Mouse (Mus musculus): ENCODE measurements around the gene Rcor2. TPM values are rescaled to one million over a fixed set of nuclear protein-coding genes. Genes with fewer than 3 reads are reported as not detected.

The Rcor2 gene
- polyA plus RNA-seq (2015; fragmentation: Nextera tagmentation; extraction: Ambion mirVana): 14.8 and 15.3 TPM in 2 replicates

- Histone ChIP-seq H3K27me3 (replicated peaks) (no peaks in the 10 kb centered on the region), H3K4me2 (peak within 1 kb of the TSS; percentile 86), H3K36me3 (peaks cover 16% of the 10 kb centered on the region), H3K9ac (replicated peaks) (peak within 1 kb of the TSS; percentile 86), H3K9me3 (replicated peaks) (no peaks in the 10 kb centered on the region), H3K4me3 (replicated peaks) (peak within 1 kb of the TSS; percentile 76), H3K4me1 (peaks cover 73% of the 10 kb centered on the region), H3K27ac (replicated peaks) (peak within 1 kb of the TSS; percentile 91)
- peak; percentile 37 for ATAC-seq (ENCODE audit: low FRiP score)
- whole genome bisulfite sequencing: under 1% methylated on average over 28 of the region's 28 CpGs
Observed at GRCm38 (mm10) chr19:7267091-7267741, at the start of gene Rcor2. Gene Rcor2, plus strand, starts transcription at chr19:7267325.

DNA sequence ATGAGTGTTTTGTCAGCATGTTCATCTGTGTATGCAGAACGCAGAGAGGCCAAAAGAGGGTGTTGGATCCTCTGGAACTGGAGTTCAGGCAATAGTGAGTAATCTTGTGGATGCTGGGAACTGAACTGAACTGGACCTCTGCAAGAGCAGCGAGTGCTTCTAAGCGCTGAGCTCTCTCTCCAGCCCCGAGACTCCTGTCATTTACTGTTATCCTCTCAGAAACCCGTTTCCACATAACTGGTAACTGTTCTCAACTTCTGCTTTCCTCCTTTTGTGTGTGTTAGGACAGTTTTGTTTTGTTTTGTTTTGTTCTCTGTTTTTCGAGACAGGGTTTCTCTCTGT is 49.2 kb upstream of the Rcor2 start:
- WGBS: 14% methylated on average over 6 of the region's 6 CpGs
- H3K9ac ChIP-seq (replicated peaks): no peak overlapping the region
- peaks cover 38% of the 10 kb centered on the region for H3K4me1 ChIP-seq
- H3K4me3 ChIP-seq (replicated peaks): peak overlapping the region; percentile 70
- H3K36me3 ChIP-seq: peaks cover 16% of the 10 kb centered on the region
- peak overlapping the region; percentile 71 for H3K4me2 ChIP-seq
- no peak for ATAC-seq (ENCODE audit: low FRiP score)
- no peaks in the 10 kb centered on the region for H3K27me3 ChIP-seq (replicated peaks)
- no peaks in the 10 kb centered on the region for H3K9me3 ChIP-seq (replicated peaks)
- H3K27ac ChIP-seq (replicated peaks): peak overlapping the region; percentile 41; the same call in 1 of the 2 replicates

GRCm38 (mm10) chr19:7218753-7219152 is 48.4 kb upstream of the Rcor2 start:
- peaks cover 38% of the 10 kb centered on the region for H3K4me1 ChIP-seq
- H3K27ac ChIP-seq (replicated peaks): no peak overlapping the region
- no peaks in the 10 kb centered on the region for H3K9me3 ChIP-seq (replicated peaks)
- H3K27me3 ChIP-seq (replicated peaks): no peaks in the 10 kb centered on the region
- H3K9ac ChIP-seq (replicated peaks): no peak overlapping the region
- no peak for ATAC-seq (ENCODE audit: low FRiP score)
- no peak overlapping the region for H3K4me3 ChIP-seq (replicated peaks)
- 97% methylated on average over 5 of the region's 5 CpGs for WGBS
- no peak overlapping the region for H3K4me2 ChIP-seq
- H3K36me3 ChIP-seq: peaks cover 16% of the 10 kb centered on the region

- H3K36me3 ChIP-seq: peaks cover 17% of the 10 kb centered on the region
- peaks cover 8% of the 10 kb centered on the region for H3K4me1 ChIP-seq
- H3K9ac ChIP-seq (replicated peaks): no peak overlapping the region
- WGBS: 86% methylated on average over 6 of the region's 6 CpGs
- H3K27ac ChIP-seq (replicated peaks): no peak overlapping the region
- H3K27me3 ChIP-seq (replicated peaks): no peaks in the 10 kb centered on the region
- no peak overlapping the region for H3K4me2 ChIP-seq
- ATAC-seq (ENCODE audit: low FRiP score): no peak
- no peaks in the 10 kb centered on the region for H3K9me3 ChIP-seq (replicated peaks)
- H3K4me3 ChIP-seq (replicated peaks): no peak overlapping the region
Observed at GRCm38 (mm10) chr19:7222196-7222595, 44.9 kb upstream of the Rcor2 start.

DNA sequence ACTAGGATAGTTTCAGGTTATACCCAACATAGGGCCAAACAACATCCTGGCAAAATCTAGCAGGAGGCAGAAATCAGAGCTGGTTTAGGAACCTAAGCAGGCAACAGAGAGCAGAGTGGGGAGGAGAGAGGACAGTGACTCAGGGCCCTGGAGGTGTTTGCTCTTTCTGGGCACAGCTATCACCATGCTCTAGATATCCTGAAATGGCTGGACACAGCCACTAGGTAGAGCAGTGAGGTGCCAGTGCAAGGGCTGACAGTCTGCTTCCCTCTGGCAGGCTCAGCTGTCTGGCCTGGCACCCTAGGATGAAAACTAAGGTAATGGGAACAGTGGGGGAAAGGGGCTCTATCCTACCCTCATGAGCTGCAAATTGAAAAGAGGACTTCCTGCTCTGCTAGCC is 43.6 kb upstream of the Rcor2 start:
- Histone ChIP-seq H3K4me1 (no peaks in the 10 kb centered on the region), H3K27me3 (replicated peaks) (no peaks in the 10 kb centered on the region), H3K4me2 (no peak overlapping the region), H3K9me3 (replicated peaks) (no peaks in the 10 kb centered on the region), H3K36me3 (peaks cover 30% of the 10 kb centered on the region), H3K27ac (replicated peaks) (no peak overlapping the region), H3K9ac (replicated peaks) (no peak overlapping the region), H3K4me3 (replicated peaks) (no peak overlapping the region)
- no peak for ATAC-seq (ENCODE audit: low FRiP score)

DNA sequence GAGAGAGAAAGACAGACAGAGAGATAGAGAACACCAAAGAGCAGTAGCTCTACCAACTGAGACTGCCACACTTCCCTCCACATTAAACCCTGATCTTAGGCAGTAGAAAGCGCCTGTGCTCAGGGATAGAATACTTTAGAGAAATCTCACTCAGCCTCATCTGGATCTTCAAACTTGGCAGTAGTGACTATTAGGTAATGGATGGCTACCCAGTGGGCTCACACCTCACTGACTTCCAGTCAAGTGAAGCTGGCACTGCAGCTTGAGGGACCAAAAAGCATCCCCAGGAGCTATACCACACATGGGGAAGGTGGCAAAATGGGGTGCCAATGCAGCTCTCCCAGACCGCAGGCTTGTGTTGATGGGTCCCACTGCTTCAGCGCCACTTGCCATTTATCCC is 42.9 kb upstream of the Rcor2 start:
- Histone ChIP-seq H3K27me3 (replicated peaks) (no peaks in the 10 kb centered on the region), H3K4me2 (no peak overlapping the region), H3K9me3 (replicated peaks) (no peaks in the 10 kb centered on the region), H3K4me1 (no peaks in the 10 kb centered on the region), H3K36me3 (peaks cover 36% of the 10 kb centered on the region), H3K9ac (replicated peaks) (no peak overlapping the region), H3K27ac (replicated peaks) (no peak overlapping the region), H3K4me3 (replicated peaks) (no peak overlapping the region)
- ATAC-seq (ENCODE audit: low FRiP score): no peak
- WGBS: 93% methylated on average over 3 of the region's 3 CpGs

DNA sequence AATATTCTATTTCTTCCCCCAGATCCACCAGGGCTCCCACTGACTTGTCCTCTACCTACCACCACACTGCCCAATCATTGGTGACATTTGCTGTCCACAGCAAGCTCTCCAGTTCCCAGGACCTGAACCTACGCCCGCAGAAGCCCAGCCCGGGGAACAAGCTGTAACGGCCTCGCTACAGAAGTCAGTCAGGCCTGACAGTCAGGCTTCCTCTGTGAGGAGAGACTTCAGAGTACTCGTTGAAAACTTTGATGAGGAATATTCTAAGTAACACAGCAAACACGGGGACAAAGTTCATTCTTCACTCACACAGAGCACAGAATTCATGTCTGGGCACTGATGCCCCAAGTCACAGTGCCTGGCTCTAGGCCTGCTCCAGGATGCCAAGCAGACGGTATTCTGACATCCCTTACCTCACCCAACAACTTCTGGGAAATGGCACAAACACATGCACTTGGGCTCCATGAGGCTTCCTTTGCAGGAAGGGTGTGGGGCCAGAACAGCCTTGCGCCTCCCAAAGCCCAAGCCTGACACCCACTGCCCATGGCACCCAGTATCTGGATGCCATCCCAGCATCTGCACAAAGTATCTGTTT is 41.9 kb upstream of the Rcor2 start:
- Histone ChIP-seq H3K27ac (replicated peaks) (no peak overlapping the region), H3K4me1 (no peaks in the 10 kb centered on the region), H3K27me3 (replicated peaks) (no peaks in the 10 kb centered on the region), H3K9ac (replicated peaks) (no peak overlapping the region), H3K9me3 (replicated peaks) (no peaks in the 10 kb centered on the region), H3K4me3 (replicated peaks) (no peak overlapping the region), H3K4me2 (no peak overlapping the region), H3K36me3 (peaks cover 46% of the 10 kb centered on the region)
- ATAC-seq (ENCODE audit: low FRiP score): no peak
- 90% methylated on average over 9 of the region's 9 CpGs for WGBS

DNA sequence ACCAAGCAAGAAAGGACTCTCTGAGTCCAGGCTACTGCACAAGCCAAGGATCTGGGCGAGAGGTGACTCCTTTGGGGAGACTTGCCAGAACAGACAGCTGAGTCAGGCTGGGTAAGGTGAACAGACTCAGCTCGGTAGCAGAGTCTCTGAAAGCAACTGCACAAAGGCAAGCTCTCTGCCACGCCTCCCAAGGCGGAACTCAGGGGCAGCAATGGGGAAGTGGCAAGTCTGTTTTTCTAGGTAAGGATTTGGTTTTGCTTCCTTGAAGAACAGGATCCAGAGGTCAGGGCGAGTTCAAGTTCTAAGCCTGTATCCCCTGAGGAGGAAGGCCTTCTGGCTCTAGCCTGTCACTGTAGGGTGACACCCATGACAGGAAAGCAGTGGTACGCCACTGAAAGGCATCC is 40.6 kb upstream of the Rcor2 start:
- WGBS: 84% methylated on average over 6 of the region's 6 CpGs
- ATAC-seq (ENCODE audit: low FRiP score): no peak
- Histone ChIP-seq H3K9ac (replicated peaks) (no peak overlapping the region), H3K36me3 (peaks cover 57% of the 10 kb centered on the region), H3K4me2 (no peak overlapping the region), H3K9me3 (replicated peaks) (no peaks in the 10 kb centered on the region), H3K27me3 (replicated peaks) (no peaks in the 10 kb centered on the region), H3K27ac (replicated peaks) (no peak overlapping the region), H3K4me3 (replicated peaks) (no peak overlapping the region), H3K4me1 (no peaks in the 10 kb centered on the region)

DNA sequence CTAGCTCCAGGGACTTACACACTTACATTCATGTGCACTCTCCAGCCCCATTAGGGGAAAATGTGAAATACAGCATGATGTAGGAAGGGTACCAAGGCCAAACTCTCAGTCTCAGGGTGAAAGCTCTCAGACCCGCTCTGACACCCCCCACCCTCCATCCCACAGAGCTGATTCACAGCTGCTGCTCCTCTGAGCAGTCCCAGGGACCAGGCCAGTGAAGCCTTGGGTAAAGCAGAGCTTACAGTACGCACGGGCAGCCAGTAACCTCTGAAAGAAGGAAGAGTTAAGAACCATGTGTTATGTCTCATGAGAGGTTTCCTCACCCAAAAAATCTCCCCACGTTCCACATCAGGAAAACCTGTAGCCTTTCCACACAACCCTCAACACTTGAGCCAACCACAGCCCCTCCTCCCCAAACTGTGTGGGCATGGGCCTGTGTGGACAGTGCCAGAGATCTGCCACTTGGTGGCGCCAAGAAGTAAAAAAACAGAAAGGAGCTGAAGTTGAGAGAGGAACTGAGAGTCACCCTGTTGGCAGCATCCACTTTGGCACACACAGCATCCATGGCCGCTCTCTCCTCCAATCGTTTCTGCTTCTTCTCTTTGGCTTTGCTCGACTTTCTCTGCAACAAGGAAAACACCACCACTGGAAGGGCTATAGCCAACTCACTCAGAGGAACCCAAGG is 32.4 kb upstream of the Rcor2 start:
- peak; percentile 90 for ATAC-seq (ENCODE audit: low FRiP score)
- no peak overlapping the region for H3K4me2 ChIP-seq
- no peak overlapping the region for H3K9ac ChIP-seq (replicated peaks)
- H3K9me3 ChIP-seq (replicated peaks): no peaks in the 10 kb centered on the region
- no peak overlapping the region for H3K4me3 ChIP-seq (replicated peaks)
- H3K4me1 ChIP-seq: peaks cover 24% of the 10 kb centered on the region
- no peaks in the 10 kb centered on the region for H3K27me3 ChIP-seq (replicated peaks)
- H3K27ac ChIP-seq (replicated peaks): peak overlapping the region; percentile 60; the same call in 1 of the 2 replicates
- 52% methylated on average over 8 of the region's 8 CpGs for WGBS
- H3K36me3 ChIP-seq: peaks cover 42% of the 10 kb centered on the region

DNA sequence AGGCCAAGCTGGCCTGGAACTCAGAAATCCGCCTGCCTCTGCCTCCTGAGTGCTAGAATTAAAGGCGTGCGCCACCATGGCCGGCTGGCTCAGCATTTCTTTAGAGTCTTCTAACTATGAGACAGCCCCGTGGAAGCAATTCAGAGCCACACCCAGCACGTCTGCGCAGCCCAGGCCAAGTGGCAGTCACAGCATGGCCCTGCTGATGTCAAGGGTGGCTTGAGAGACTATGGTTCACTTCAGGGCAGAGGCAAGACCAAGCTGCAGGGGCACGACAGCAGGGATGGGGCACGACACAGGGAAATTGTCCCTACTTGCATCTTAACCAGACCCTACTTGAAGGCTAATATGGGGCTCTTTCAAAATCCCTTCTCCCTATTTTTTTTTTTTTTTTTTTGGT is 31.7 kb upstream of the Rcor2 start:
- ATAC-seq (ENCODE audit: low FRiP score): no peak
- peaks cover 36% of the 10 kb centered on the region for H3K36me3 ChIP-seq
- 93% methylated on average over 9 of the region's 9 CpGs for WGBS
- H3K4me3 ChIP-seq (replicated peaks): no peak overlapping the region
- peaks cover 32% of the 10 kb centered on the region for H3K4me1 ChIP-seq
- no peak overlapping the region for H3K4me2 ChIP-seq
- no peaks in the 10 kb centered on the region for H3K27me3 ChIP-seq (replicated peaks)
- H3K27ac ChIP-seq (replicated peaks): no peak overlapping the region
- H3K9ac ChIP-seq (replicated peaks): no peak overlapping the region
- no peaks in the 10 kb centered on the region for H3K9me3 ChIP-seq (replicated peaks)

GRCm38 (mm10) chr19:7236011-7236410 is 31.1 kb upstream of the Rcor2 start:
- Histone ChIP-seq H3K27me3 (replicated peaks) (no peaks in the 10 kb centered on the region), H3K9ac (replicated peaks) (no peak overlapping the region), H3K36me3 (peaks cover 30% of the 10 kb centered on the region), H3K9me3 (replicated peaks) (no peaks in the 10 kb centered on the region), H3K4me3 (replicated peaks) (no peak overlapping the region), H3K4me2 (no peak overlapping the region), H3K27ac (replicated peaks) (no peak overlapping the region), H3K4me1 (peaks cover 32% of the 10 kb centered on the region)
- no peak for ATAC-seq (ENCODE audit: low FRiP score)
- WGBS: 95% methylated on average over 2 of the region's 2 CpGs

GRCm38 (mm10) chr19:7236742-7237141 is 30.4 kb upstream of the Rcor2 start:
- Histone ChIP-seq H3K4me3 (replicated peaks) (no peak overlapping the region), H3K4me2 (no peak overlapping the region), H3K9ac (replicated peaks) (no peak overlapping the region), H3K36me3 (peaks cover 23% of the 10 kb centered on the region), H3K27me3 (replicated peaks) (no peaks in the 10 kb centered on the region), H3K4me1 (peaks cover 38% of the 10 kb centered on the region), H3K27ac (replicated peaks) (no peak overlapping the region), H3K9me3 (replicated peaks) (no peaks in the 10 kb centered on the region)
- WGBS: 77% methylated on average over 4 of the region's 4 CpGs
- no peak for ATAC-seq (ENCODE audit: low FRiP score)

All from neural tube, embryonic 15.5 days (tissue).